Mouse (Mus musculus) hindbrain, embryonic 10.5 days (tissue): ENCODE measurements around the gene Hbb-bh2. TPM values are rescaled to one million over a fixed set of nuclear protein-coding genes. Genes with fewer than 3 reads are reported as not detected.
A peak's percentile ranks its signal among the peaks of the same experiment; 100 is the strongest.
"Not testable (repeated sequence)": the region's sequence is repeated elsewhere in the genome, so short reads cannot be mapped to it uniquely, and the experiment has no call there.

Experiments
- DNase-seq: peaks from one replicate; pipeline ENCODE4 v3.0.0-alpha.2; 2017; ENCODE audit warnings: low spot score
- H3K27ac ChIP-seq: fragments of 300-500 bp; sonication (generic); 2 replicates; pipeline ENCODE4 v1.5.1; 2016; ENCODE audit warnings: mild to moderate bottlenecking, moderate library complexity
- H3K27me3 ChIP-seq: fragments of 300-500 bp; sonication (generic); 2 replicates; pipeline ENCODE4 v1.6.1; 2016; ENCODE audit warnings: mild to moderate bottlenecking; ENCODE audit not compliant: poor library complexity, insufficient read depth, severe bottlenecking
- H3K36me3 ChIP-seq: fragments of 300-500 bp; sonication (generic); 2 replicates; pipeline ENCODE4 v1.6.1; 2016; ENCODE audit warnings: mild to moderate bottlenecking, moderate library complexity
- H3K4me1 ChIP-seq: fragments of 300-500 bp; sonication (generic); replicated peaks from 2 replicates; pipeline ENCODE4 v1.6.1; 2016; ENCODE audit warnings: mild to moderate bottlenecking
- H3K4me3 ChIP-seq: fragments of 300-500 bp; sonication (generic); 2 replicates; pipeline ENCODE4 v1.5.1; 2016; ENCODE audit warnings: mild to moderate bottlenecking, moderate library complexity
- H3K9me3 ChIP-seq: fragments of 300-500 bp; sonication (generic); 2 replicates; pipeline ENCODE4 v1.6.1; 2016; ENCODE audit warnings: mild to moderate bottlenecking, moderate library complexity
- WGBS: fragments of 180-500 bp; shearing (Covaris S2); methylation state at CpG from one replicate; pipeline ENCODE4 v1.1.7; 2016; 5-methylcytosine and 5-hydroxymethylcytosine counted together
- polyA plus RNA-seq: library from polyadenylated mRNA; unstranded; fragments of >200 nt; fragmentation: Nextera tagmentation; extraction: Ambion mirVana; gene quantifications from 2 replicates; pipeline ENCODE4 v1.2.1, GENCODE M21; 2016

The Hbb-bh2 gene
- polyA plus RNA-seq, 1 experiment from 2014 or later: not detected

GRCm38 (mm10) chr7:103809801-103810155 is 30.5 kb downstream of the Hbb-bh2 start:
- H3K27ac ChIP-seq: no peak overlapping the region
- no peaks in the 10 kb centered on the region for H3K36me3 ChIP-seq
- no peak for DNase-seq
- no peaks in the 10 kb centered on the region for H3K9me3 ChIP-seq
- 75% methylated on average over 1 of the region's 1 CpGs for WGBS
- no peak overlapping the region for H3K4me3 ChIP-seq
- H3K4me1 ChIP-seq: no peaks in the 10 kb centered on the region
- H3K27me3 ChIP-seq: no peaks in the 10 kb centered on the region

- H3K9me3 ChIP-seq: no peaks in the 10 kb centered on the region
- WGBS: 79% methylated on average over 5 of the region's 5 CpGs
- H3K27me3 ChIP-seq: no peaks in the 10 kb centered on the region
- H3K36me3 ChIP-seq: no peaks in the 10 kb centered on the region
- H3K27ac ChIP-seq: no peak overlapping the region
- DNase-seq: no peak
- H3K4me1 ChIP-seq: no peaks in the 10 kb centered on the region
- H3K4me3 ChIP-seq: no peak overlapping the region
These were observed 31.1 kb downstream of the Hbb-bh2 start for GRCm38 (mm10) chr7:103808971-103809800.

DNA sequence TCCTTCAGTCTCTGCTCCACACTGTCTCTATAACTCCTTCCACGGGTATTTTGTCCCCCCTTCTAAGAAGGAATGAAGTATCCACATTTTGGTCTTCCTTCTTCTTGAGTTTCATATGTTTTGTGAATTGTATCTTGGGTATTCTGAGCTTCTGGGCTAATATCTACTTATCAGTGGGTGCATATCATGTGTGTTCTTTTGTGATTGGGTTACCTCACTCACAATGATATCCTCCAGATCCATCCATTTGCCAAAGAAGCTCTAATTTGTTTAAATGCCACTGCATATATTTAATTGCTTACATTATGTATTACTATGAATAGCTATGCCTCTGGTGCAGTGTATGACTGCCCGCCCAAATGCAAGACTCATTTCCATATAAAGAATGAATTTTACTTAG is 32.2 kb downstream of the Hbb-bh2 start:
- H3K27me3 ChIP-seq, H3K4me3 ChIP-seq, H3K4me1 ChIP-seq, DNase-seq, H3K27ac ChIP-seq, H3K36me3 ChIP-seq, H3K9me3 ChIP-seq: not testable (repeated sequence)
- 77% methylated on average over 2 of the region's 2 CpGs for WGBS

- Histone ChIP-seq H3K9me3 (no peaks in the 10 kb centered on the region), H3K27me3 (no peaks in the 10 kb centered on the region), H3K4me3 (no peak overlapping the region), H3K4me1 (no peaks in the 10 kb centered on the region), H3K27ac (no peak overlapping the region), H3K36me3 (no peaks in the 10 kb centered on the region)
- peak; percentile 7 for DNase-seq
- WGBS: 78% methylated on average over 1 of the region's 1 CpGs
These were observed 33.5 kb downstream of the Hbb-bh2 start for GRCm38 (mm10) chr7:103806856-103807255.

DNA sequence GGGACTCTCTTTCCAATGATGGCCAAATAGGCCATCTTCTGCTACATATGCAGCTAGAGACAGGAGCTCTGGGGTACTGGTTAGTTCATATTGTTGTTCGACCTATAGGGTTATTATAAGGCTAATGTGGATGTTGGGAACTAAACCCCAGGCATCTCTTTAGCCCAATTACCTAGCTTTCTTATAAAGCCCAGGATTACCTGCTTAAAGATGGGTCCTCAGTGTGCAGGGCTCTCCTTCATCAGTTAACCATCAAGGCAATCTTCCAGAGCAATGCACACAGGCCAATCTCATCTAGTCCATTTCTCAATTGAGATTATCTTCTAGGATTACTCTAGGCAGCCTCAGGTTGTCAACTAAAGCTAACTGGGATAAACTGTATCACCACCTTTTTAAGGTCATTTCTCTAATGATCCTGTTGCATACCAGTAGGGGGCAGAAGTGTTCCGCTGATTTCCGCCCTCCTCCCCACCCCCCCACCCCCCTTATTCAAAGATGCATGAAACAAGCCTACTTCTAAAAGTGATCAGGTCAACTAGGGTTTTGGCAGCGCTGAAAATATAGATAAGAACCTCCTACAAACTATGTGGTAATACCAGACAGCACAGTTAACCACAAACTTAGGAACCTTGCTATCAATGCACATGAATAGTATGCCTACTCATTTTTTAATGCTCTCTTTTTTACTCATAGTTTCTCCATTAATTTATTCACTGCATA is 47.5 kb downstream of the Hbb-bh2 start:
- no peaks in the 10 kb centered on the region for H3K4me1 ChIP-seq
- no peaks in the 10 kb centered on the region for H3K36me3 ChIP-seq
- H3K4me3 ChIP-seq: no peak overlapping the region
- H3K27ac ChIP-seq: no peak overlapping the region
- H3K27me3 ChIP-seq: no peaks in the 10 kb centered on the region
- no peak for DNase-seq
- H3K9me3 ChIP-seq: no peaks in the 10 kb centered on the region
- WGBS: 24% methylated on average over 4 of the region's 4 CpGs

GRCm38 (mm10) chr7:103791721-103792120 is 48.6 kb downstream of the Hbb-bh2 start, which contains the start of gene Olfr67:
TSS of gene Olfr67 (minus strand) at chr7:103791821.
- no peaks in the 10 kb centered on the region for H3K36me3 ChIP-seq
- H3K4me3 ChIP-seq: no peak within 1 kb of the TSS
- 76% methylated on average over 3 of the region's 3 CpGs for WGBS
- H3K27ac ChIP-seq: no peak within 1 kb of the TSS
- H3K27me3 ChIP-seq: no peaks in the 10 kb centered on the region
- no peak for DNase-seq
- no peaks in the 10 kb centered on the region for H3K9me3 ChIP-seq
- no peaks in the 10 kb centered on the region for H3K4me1 ChIP-seq

Other genes starting within 250 kb of the Hbb-bh2 start
- not detected in 2 replicates for gene Olfr619, start 239.9 kb downstream of the Hbb-bh2 start, polyA plus RNA-seq
- not detected in 2 replicates for gene Olfr620, start 228.0 kb downstream of the Hbb-bh2 start, polyA plus RNA-seq
- gene Olfr622, start 197.8 kb downstream of the Hbb-bh2 start, polyA plus RNA-seq: not detected in 2 replicates
- not detected in 2 replicates for gene Olfr623, start 176.8 kb downstream of the Hbb-bh2 start, polyA plus RNA-seq
- gene Olfr624, start 169.3 kb downstream of the Hbb-bh2 start, polyA plus RNA-seq: 0.03 TPM in 1 of 2 replicates, not detected in the other
- not detected in 2 replicates for gene Olfr625-ps1, start 157.8 kb downstream of the Hbb-bh2 start, polyA plus RNA-seq
- gene Olfr243, start 125.8 kb downstream of the Hbb-bh2 start, polyA plus RNA-seq: not detected in 2 replicates
- gene Olfr628, start 110.1 kb downstream of the Hbb-bh2 start, polyA plus RNA-seq: not detected in 2 replicates
- not detected in 2 replicates for gene Olfr629, start 95.6 kb downstream of the Hbb-bh2 start, polyA plus RNA-seq
- gene Olfr630, start 83.2 kb downstream of the Hbb-bh2 start, polyA plus RNA-seq: not detected in 2 replicates
- gene Olfr69, start 68.9 kb downstream of the Hbb-bh2 start, polyA plus RNA-seq: not detected in 2 replicates
- not detected in 2 replicates for gene Olfr68, start 60.8 kb downstream of the Hbb-bh2 start, polyA plus RNA-seq
- gene Olfr67, start 48.7 kb downstream of the Hbb-bh2 start, polyA plus RNA-seq: not detected in 2 replicates
- gene Hbb-bt, start 26.5 kb downstream of the Hbb-bh2 start, polyA plus RNA-seq: 187 and 377 TPM in 2 replicates
- gene Hbb-bs, start 12.4 kb downstream of the Hbb-bh2 start, polyA plus RNA-seq: 78.1 and 116 TPM in 2 replicates
- gene Hbb-bh1, start 2.6 kb upstream of the Hbb-bh2 start, polyA plus RNA-seq: 3,568 and 4,570 TPM in 2 replicates
- 8,684 and 9,134 TPM in 2 replicates for gene Hbb-y, start 12.7 kb upstream of the Hbb-bh2 start, polyA plus RNA-seq
- not detected in 2 replicates for gene Olfr66, start 45.7 kb upstream of the Hbb-bh2 start, polyA plus RNA-seq
- not detected in 2 replicates for gene Olfr64, start 54.0 kb upstream of the Hbb-bh2 start, polyA plus RNA-seq
- gene Olfr65, start 63.0 kb upstream of the Hbb-bh2 start, polyA plus RNA-seq: not detected in 2 replicates
- not detected in 2 replicates for gene Olfr631, start 88.3 kb upstream of the Hbb-bh2 start, polyA plus RNA-seq
- not detected in 2 replicates for gene Olfr632, start 93.8 kb upstream of the Hbb-bh2 start, polyA plus RNA-seq
- gene Olfr633, start 103.9 kb upstream of the Hbb-bh2 start, polyA plus RNA-seq: not detected in 2 replicates
- gene Olfr635, start 130.6 kb upstream of the Hbb-bh2 start, polyA plus RNA-seq: 0.03 TPM in 1 of 2 replicates, not detected in the other
- gene Olfr638, start 158.2 kb upstream of the Hbb-bh2 start, polyA plus RNA-seq: not detected in 2 replicates
- gene Olfr639, start 176.8 kb upstream of the Hbb-bh2 start, polyA plus RNA-seq: 0.02 TPM in 1 of 2 replicates, not detected in the other
- gene Olfr640, start 185.1 kb upstream of the Hbb-bh2 start, polyA plus RNA-seq: not detected in 2 replicates
- gene Olfr641, start 194.9 kb upstream of the Hbb-bh2 start, polyA plus RNA-seq: not detected in 2 replicates
- not detected in 2 replicates for gene Olfr642, start 212.1 kb upstream of the Hbb-bh2 start, polyA plus RNA-seq
- not detected in 2 replicates for gene 4930516K23Rik, start 220.9 kb upstream of the Hbb-bh2 start, polyA plus RNA-seq
- gene Olfr644, start 231.3 kb upstream of the Hbb-bh2 start, polyA plus RNA-seq: not detected in 2 replicates
- gene Olfr645, start 244.9 kb upstream of the Hbb-bh2 start, polyA plus RNA-seq: not detected in 2 replicates